Mouse (Mus musculus) frontal cortex, postnatal 10 days (tissue): Measurements from ENCODE around the gene Klhl1.

Experiments
- DNase-seq, 2 experiments: peaks; one replicate each; pipeline ENCODE4 v3.0.0; 2022; ENCODE audit warnings: low spot score in 2 of 2, mixed read lengths in 1 of 2

Klhl1 gene

GRCm38 (mm10) chr14:96518954-96519682 lies at the start of gene Klhl1:
Gene Klhl1, minus strand, starts transcription at chr14:96519102.
- peak; percentile 17 to 31 for DNase-seq

GRCm38 (mm10) chr14:96553668-96554067 lies 34.8 kb upstream of the Klhl1 start:
- DNase-seq: no peak

- DNase-seq: peak; percentile 9 to 24
Measured at GRCm38 (mm10) chr14:96518151-96518953, 550 bp downstream of the Klhl1 start.

- peak in 1 of 2 experiments; percentile 8 for DNase-seq
Measured at GRCm38 (mm10) chr14:96517727-96518126, 1.2 kb downstream of the Klhl1 start.

GRCm38 (mm10) chr14:96499936-96500335 lies 19.0 kb downstream of the Klhl1 start:
- DNase-seq: no peak

GRCm38 (mm10) chr14:96471812-96472211 lies 47.1 kb downstream of the Klhl1 start:
- DNase-seq: no peak

GRCm38 (mm10) chr14:96471336-96471735 lies 47.6 kb downstream of the Klhl1 start:
- DNase-seq: no peak

GRCm38 (mm10) chr14:96461756-96462155 lies 57.1 kb downstream of the Klhl1 start:
- DNase-seq: no peak

- DNase-seq: no peak
Measured at GRCm38 (mm10) chr14:96392032-96392737, 126.7 kb downstream of the Klhl1 start.

GRCm38 (mm10) chr14:96362727-96363126 lies 156.2 kb downstream of the Klhl1 start:
- no peak for DNase-seq

GRCm38 (mm10) chr14:96348220-96348619 lies 170.7 kb downstream of the Klhl1 start:
- DNase-seq: no peak

- no peak for DNase-seq
Measured at GRCm38 (mm10) chr14:96331069-96331468, 187.8 kb downstream of the Klhl1 start.

- DNase-seq: no peak
Measured at GRCm38 (mm10) chr14:96217805-96218441, 301.0 kb downstream of the Klhl1 start.

- DNase-seq: peak; percentile 7 to 12
Measured at GRCm38 (mm10) chr14:96194795-96195194, 324.1 kb downstream of the Klhl1 start.

- DNase-seq: no peak
Measured at GRCm38 (mm10) chr14:96174546-96174945, 344.4 kb downstream of the Klhl1 start.

GRCm38 (mm10) chr14:96143137-96143536 lies 375.8 kb downstream of the Klhl1 start:
- no peak for DNase-seq

GRCm38 (mm10) chr14:96140246-96140645 lies 378.7 kb downstream of the Klhl1 start:
- no peak for DNase-seq

- no peak for DNase-seq
Measured at GRCm38 (mm10) chr14:96107396-96107795, 411.5 kb downstream of the Klhl1 start.

GRCm38 (mm10) chr14:96081681-96082207 lies 437.2 kb downstream of the Klhl1 start:
- no peak for DNase-seq

GRCm38 (mm10) chr14:96065884-96066283 lies 453.0 kb downstream of the Klhl1 start:
- no peak for DNase-seq
